Mouse (Mus musculus) left cerebral cortex, adult 8-10 months (tissue): ENCODE data around the gene Ubtfl1. TPM values are rescaled to one million over a fixed set of nuclear protein-coding genes. Genes with fewer than 3 reads are reported as not detected.
"Not testable (repeated sequence)": the region's sequence is repeated elsewhere in the genome, so short reads cannot be mapped to it uniquely, and the experiment has no call there.

Source experiments
- DNase-seq, 2 experiments: peaks; one replicate each; pipeline ENCODE4 v3.0.0; 2022; ENCODE audit warnings: low spot score in 2 of 2
- microRNA-seq, 2 experiments: library from miRNA; unstranded; fragments of <30 nt; microRNA quantifications; one replicate each; pipeline ENCODE4 v1.2.0; 2022
- total RNA-seq, 4 experiments: library from RNA; stranded (reverse); gene quantifications; 2 replicates each; pipeline ENCODE4 v1.2.4; 2022

Gene Ubtfl1
- not detected for total RNA-seq

DNA sequence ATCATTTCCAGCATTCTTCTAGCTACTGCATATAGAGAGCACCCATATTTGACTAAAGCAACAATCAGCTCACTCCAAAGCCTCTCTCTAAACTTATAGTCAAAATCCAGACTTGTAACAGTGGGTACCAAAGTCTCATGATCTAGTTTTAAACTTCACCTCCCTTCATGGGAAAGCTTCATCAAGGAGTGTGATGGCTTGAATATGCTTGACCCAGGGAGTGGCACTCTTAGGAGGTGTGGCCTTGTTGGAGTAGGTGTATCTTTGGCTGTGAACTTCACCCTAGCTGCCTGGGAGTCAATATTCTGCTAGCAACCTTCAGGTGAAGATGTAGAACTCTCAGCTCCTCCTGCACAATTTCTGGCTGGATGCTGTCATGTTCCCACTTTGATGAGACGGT, at the start of gene Ubtfl1:
TSS of gene Ubtfl1 (plus strand) at position 301 of the 400 bp plus-strand sequence.
- no peak for DNase-seq

DNA sequence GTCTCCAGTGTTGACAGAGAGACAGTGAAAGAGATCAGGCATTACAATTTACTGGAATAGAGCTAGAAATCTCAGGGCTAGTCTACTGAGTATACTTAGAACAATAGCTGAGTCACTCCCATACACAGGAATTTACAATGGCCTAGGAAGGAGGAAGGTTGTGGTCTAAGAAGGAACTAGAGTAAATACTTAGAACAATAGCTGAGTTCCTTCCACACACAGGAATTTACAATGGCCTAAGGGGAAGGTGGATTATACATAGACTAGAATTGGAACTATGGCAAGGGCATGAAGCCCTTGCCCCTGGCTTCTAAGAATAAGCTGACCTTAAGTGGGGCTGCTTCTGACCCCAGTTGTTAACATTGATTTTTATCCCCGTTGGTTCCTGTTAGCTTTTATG, 31.2 kb upstream of the Ubtfl1 start:
- not testable (repeated sequence) for DNase-seq

DNA sequence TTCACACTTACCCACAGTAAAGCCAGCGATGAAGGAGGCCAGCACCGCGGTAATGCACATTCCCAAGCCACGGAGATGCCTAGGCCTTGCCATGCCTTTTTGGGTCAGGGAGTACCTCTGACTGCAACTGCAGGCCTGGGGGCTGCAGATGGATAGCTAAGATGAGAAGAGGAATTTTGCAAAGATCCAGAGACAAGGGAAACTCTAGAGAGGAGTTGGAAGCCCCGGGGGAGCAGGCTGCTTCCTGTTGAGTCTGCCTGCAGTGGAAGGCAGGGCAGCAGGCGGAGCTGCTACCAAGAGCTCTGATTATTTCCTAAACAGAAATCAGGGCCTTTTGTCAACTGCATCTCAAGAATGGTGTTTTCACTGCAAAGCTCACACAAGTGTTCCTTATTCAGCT, 18.4 kb upstream of the Ubtfl1 start:
- DNase-seq: no peak

DNA sequence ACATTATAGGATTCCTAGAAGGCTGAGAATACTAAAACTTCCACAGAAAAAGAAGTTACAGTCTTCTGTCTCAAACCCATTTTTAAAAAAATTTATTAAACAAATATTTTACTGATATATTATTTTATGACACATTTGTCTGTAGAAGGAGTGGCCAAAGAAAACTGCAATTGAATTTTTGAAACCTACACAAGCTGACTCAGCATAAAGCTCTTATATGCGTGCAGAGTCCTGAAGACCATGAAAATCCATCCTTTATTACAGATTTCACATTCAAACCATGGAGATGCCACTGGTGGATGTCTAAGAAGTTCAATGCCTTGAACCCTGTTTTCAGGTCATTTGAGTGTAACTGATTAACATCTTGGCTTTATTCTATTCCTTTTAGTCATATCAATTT, 4.6 kb upstream of the Ubtfl1 start:
- DNase-seq: no peak

DNA sequence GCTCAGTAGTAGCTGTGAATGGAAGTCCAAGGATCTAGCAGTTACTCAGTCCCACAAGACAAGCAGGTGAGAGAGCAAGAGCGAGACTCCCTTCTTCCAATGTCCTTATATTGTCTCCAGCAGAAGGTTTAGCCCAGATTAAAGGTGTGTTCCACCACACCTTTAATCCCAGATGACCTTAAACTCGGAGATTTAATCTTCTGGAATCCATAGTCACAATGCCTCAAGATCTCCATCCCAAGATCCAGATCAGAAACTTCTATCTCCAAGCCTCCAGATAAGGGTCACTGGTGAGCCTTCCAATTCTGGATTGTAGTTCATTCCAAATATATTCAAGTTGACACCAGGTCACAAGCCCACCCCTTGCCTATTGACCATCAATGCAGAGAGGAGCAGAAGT, 1.3 kb upstream of the Ubtfl1 start, which contains the start of gene Naalad2:
TSS of gene Naalad2 (minus strand) at position 101 of the 400 bp plus-strand sequence.
- DNase-seq: not testable (repeated sequence)

DNA sequence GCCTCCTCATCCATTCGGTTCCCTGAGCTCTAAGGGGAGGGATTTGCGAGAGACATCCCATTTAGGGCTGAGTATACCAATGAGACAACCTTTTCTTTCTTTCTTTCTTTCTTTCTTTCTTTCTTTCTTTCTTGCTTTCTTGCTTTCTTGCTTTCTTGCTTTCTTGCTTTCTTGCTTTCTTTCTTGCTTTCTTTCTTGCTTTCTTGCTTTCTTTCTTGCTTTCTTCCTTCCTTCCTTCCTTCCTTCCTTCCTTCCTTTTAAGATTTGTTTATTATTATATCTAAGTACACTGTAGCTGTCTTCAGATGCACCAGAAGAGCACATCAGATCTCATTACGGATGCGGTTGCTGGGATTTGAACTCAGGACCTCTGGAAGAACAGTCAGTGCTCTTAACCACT, 8.2 kb downstream of the Ubtfl1 start:
- DNase-seq: not testable (repeated sequence)

DNA sequence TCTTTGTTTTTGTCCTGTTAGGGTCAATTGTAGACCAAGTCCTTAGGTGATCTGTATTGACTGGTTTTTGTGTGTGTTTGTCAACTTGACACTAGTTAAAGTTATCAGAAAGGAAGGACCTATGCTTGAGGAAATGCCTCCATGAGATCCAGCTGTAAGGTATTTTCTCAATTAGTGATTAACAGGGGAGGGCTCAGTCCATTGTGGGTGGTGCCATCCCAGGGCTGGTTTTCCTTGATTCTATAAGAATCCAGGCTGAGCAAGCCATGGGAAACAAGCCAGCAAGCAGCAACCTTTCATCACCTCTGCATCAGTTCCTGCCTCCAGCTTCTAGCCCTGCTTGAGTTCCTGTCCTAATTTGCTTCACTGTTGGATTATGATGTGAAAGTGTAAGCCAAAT, 26.1 kb downstream of the Ubtfl1 start, which contains the start of gene Mbd3l2:
TSS of gene Mbd3l2 (plus strand) at position 301 of the 400 bp plus-strand sequence.
- no peak for DNase-seq

DNA sequence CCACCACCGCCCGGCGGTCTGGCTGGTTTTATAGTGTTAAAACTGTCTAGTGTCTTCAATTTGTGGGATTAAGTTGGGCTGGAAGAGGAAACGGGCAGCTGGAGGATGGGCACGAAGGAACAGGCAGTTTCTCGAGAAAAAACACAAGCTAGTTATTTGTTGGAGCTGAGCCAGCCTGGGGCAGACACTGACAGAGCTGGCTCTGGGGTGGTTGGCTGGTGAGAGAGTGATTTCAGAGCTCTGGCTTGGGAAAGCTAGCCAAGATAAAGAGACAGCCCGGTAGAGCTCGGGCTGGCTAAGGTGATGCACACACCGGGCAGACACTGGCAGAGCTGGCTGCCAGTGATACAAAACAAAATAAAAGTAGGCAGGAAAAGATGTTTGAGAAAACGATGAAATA, 27.5 kb downstream of the Ubtfl1 start:
- no peak for DNase-seq

DNA sequence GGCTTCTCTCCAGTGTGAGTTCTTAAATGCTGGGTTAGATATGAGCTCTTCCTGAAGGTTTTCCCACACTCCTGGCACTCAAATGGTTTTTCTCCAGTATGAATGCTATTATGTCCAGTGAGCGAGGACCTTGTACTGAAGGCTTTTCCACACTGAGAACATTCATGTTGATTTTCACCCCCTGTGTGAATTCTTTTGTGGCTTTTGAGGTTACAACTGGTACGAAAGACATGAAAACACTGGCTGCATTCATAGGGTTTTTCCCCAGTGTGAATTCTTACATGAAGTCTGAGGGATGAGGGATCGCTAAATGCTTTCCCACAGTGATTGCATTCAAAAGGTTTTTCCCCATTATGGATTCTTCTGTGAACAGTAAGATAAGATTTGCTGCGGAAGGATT, 52.3 kb downstream of the Ubtfl1 start:
- DNase-seq: no peak

Small RNAs within 50 kb of the gene (microRNA-seq; reads per million reads assigned to microRNA genes)
- 0 reads per million in 2 experiments for gene Gm22854

Other genes starting within 250 kb of the Ubtfl1 start
- 10 to 100 TPM; 66.9 to 82.6 (median 70.8) TPM for gene Chordc1, start 112.3 kb upstream of the Ubtfl1 start, total RNA-seq
- 1 to 10 TPM in 2 of 4 experiments, under 1 TPM in 2; 0.53 to 2.9 (median 0.88) TPM for gene Naalad2, start 1.4 kb upstream of the Ubtfl1 start, total RNA-seq
- gene Mbd3l2, start 26.2 kb downstream of the Ubtfl1 start, total RNA-seq: not detected
- gene Zfp558, start 73.8 kb downstream of the Ubtfl1 start, total RNA-seq: 1 to 10 TPM; 2.6 to 3.4 (median 3.2) TPM
- not detected for gene Mbd3l1, start 73.9 kb downstream of the Ubtfl1 start, total RNA-seq